Mouse (Mus musculus): ENCODE data around the gene Atcay. TPM values are rescaled to one million over a fixed set of nuclear protein-coding genes. Genes with fewer than 3 reads are reported as not detected.

Atcay gene
- polyA plus RNA-seq, 1 experiment from 2014 or later: 6.7 TPM

GRCm38 (mm10) chr10:81257158-81258039, 26.8 kb upstream of the Atcay start:
- H3K4me3 ChIP-seq: peak overlapping the region; percentile 60
- H3K4me1 ChIP-seq: peaks cover 38% of the 10 kb centered on the region
- peaks cover 23% of the 10 kb centered on the region for H3K36me3 ChIP-seq (replicated peaks)
- DNase-seq (ENCODE audit: extremely low spot score, low spot score): peak; percentile 46
- H3K27ac ChIP-seq: peak overlapping the region; percentile 69
- H3K27me3 ChIP-seq (ENCODE audit: poor library complexity, severe bottlenecking): peaks cover 84% of the 10 kb centered on the region
- WGBS: 2% methylated on average over 62 of the region's 62 CpGs
- peaks cover 6% of the 10 kb centered on the region; the same call in 1 of the 2 replicates for H3K9me3 ChIP-seq

GRCm38 (mm10) chr10:81254886-81255285, 24.3 kb upstream of the Atcay start:
- 61% methylated on average over 1 of the region's 1 CpGs for WGBS
- no peak for DNase-seq (ENCODE audit: extremely low spot score, low spot score)
- no peak overlapping the region for H3K4me3 ChIP-seq
- H3K27ac ChIP-seq: no peak overlapping the region
- H3K36me3 ChIP-seq (replicated peaks): no peaks in the 10 kb centered on the region
- H3K27me3 ChIP-seq (ENCODE audit: poor library complexity, severe bottlenecking): peaks cover 93% of the 10 kb centered on the region
- H3K9me3 ChIP-seq: no peaks in the 10 kb centered on the region
- H3K4me1 ChIP-seq: peaks cover 48% of the 10 kb centered on the region

- no peaks in the 10 kb centered on the region for H3K9me3 ChIP-seq
- 8% methylated on average over 44 of the region's 44 CpGs for WGBS
- peak; percentile 67 for DNase-seq (ENCODE audit: extremely low spot score, low spot score)
- no peaks in the 10 kb centered on the region for H3K36me3 ChIP-seq (replicated peaks)
- peak within 1 kb of the TSS; percentile 34 for H3K4me3 ChIP-seq
- peaks cover 72% of the 10 kb centered on the region for H3K27me3 ChIP-seq (ENCODE audit: poor library complexity, severe bottlenecking)
- H3K4me1 ChIP-seq: peaks cover 42% of the 10 kb centered on the region
- H3K27ac ChIP-seq: peak within 1 kb of the TSS; percentile 7; the same call in 1 of the 2 replicates
These were observed 22.1 kb upstream of the Atcay start, which contains the start of gene Matk for GRCm38 (mm10) chr10:81252424-81253419. Gene Matk (plus strand): TSS chr10:81252935.

GRCm38 (mm10) chr10:81249442-81249841, 18.8 kb upstream of the Atcay start:
- Histone ChIP-seq H3K4me3 (no peak overlapping the region), H3K27ac (no peak overlapping the region), H3K4me1 (peaks cover 50% of the 10 kb centered on the region), H3K9me3 (no peaks in the 10 kb centered on the region), H3K36me3 (replicated peaks) (no peaks in the 10 kb centered on the region), H3K27me3 (ENCODE audit: poor library complexity, severe bottlenecking) (peaks cover 69% of the 10 kb centered on the region)
- WGBS: 87% methylated on average over 8 of the region's 8 CpGs
- no peak for DNase-seq (ENCODE audit: extremely low spot score, low spot score)

GRCm38 (mm10) chr10:81247804-81248203, 17.2 kb upstream of the Atcay start:
- no peaks in the 10 kb centered on the region for H3K36me3 ChIP-seq (replicated peaks)
- peaks cover 49% of the 10 kb centered on the region for H3K4me1 ChIP-seq
- H3K9me3 ChIP-seq: no peaks in the 10 kb centered on the region
- H3K4me3 ChIP-seq: no peak overlapping the region
- no peak overlapping the region for H3K27ac ChIP-seq
- DNase-seq (ENCODE audit: extremely low spot score, low spot score): no peak
- WGBS: 91% methylated on average over 2 of the region's 2 CpGs
- peaks cover 68% of the 10 kb centered on the region for H3K27me3 ChIP-seq (ENCODE audit: poor library complexity, severe bottlenecking)

- no peaks in the 10 kb centered on the region for H3K36me3 ChIP-seq (replicated peaks)
- H3K27me3 ChIP-seq (ENCODE audit: poor library complexity, severe bottlenecking): peaks cover 67% of the 10 kb centered on the region
- peaks cover 40% of the 10 kb centered on the region for H3K4me1 ChIP-seq
- H3K4me3 ChIP-seq: no peak overlapping the region
- WGBS: 93% methylated on average over 6 of the region's 6 CpGs
- peak overlapping the region; percentile 76 for H3K27ac ChIP-seq
- H3K9me3 ChIP-seq: no peaks in the 10 kb centered on the region
- DNase-seq (ENCODE audit: extremely low spot score, low spot score): no peak
These were observed 14.5 kb upstream of the Atcay start for GRCm38 (mm10) chr10:81245166-81245565.

GRCm38 (mm10) chr10:81244595-81244994, 14.0 kb upstream of the Atcay start:
- Histone ChIP-seq H3K27ac (peak overlapping the region; percentile 76), H3K27me3 (ENCODE audit: poor library complexity, severe bottlenecking) (peaks cover 73% of the 10 kb centered on the region), H3K9me3 (no peaks in the 10 kb centered on the region), H3K36me3 (replicated peaks) (no peaks in the 10 kb centered on the region), H3K4me1 (peaks cover 40% of the 10 kb centered on the region), H3K4me3 (peak overlapping the region; percentile 10; the same call in 1 of the 2 replicates)
- 10% methylated on average over 17 of the region's 17 CpGs for WGBS
- peak; percentile 83 for DNase-seq (ENCODE audit: extremely low spot score, low spot score)

- 78% methylated on average over 4 of the region's 4 CpGs for WGBS
- H3K4me3 ChIP-seq: peak overlapping the region; percentile 10; the same call in 1 of the 2 replicates
- peaks cover 40% of the 10 kb centered on the region for H3K4me1 ChIP-seq
- peaks cover 77% of the 10 kb centered on the region for H3K27me3 ChIP-seq (ENCODE audit: poor library complexity, severe bottlenecking)
- H3K36me3 ChIP-seq (replicated peaks): no peaks in the 10 kb centered on the region
- no peaks in the 10 kb centered on the region for H3K9me3 ChIP-seq
- peak overlapping the region; percentile 76 for H3K27ac ChIP-seq
- DNase-seq (ENCODE audit: extremely low spot score, low spot score): no peak
These were observed 13.5 kb upstream of the Atcay start for GRCm38 (mm10) chr10:81244146-81244545.

- no peak overlapping the region for H3K4me3 ChIP-seq
- H3K27me3 ChIP-seq (ENCODE audit: poor library complexity, severe bottlenecking): peaks cover 96% of the 10 kb centered on the region
- H3K4me1 ChIP-seq: peaks cover 50% of the 10 kb centered on the region
- WGBS: 90% methylated on average over 16 of the region's 16 CpGs
- H3K9me3 ChIP-seq: no peaks in the 10 kb centered on the region
- H3K36me3 ChIP-seq (replicated peaks): no peaks in the 10 kb centered on the region
- DNase-seq (ENCODE audit: extremely low spot score, low spot score): no peak
- H3K27ac ChIP-seq: no peak overlapping the region
These were observed 11.4 kb upstream of the Atcay start for GRCm38 (mm10) chr10:81242021-81242420.

- WGBS: 22% methylated on average over 13 of the region's 13 CpGs
- Histone ChIP-seq H3K36me3 (replicated peaks) (no peaks in the 10 kb centered on the region), H3K4me3 (no peak overlapping the region), H3K27me3 (ENCODE audit: poor library complexity, severe bottlenecking) (peaks cover 96% of the 10 kb centered on the region), H3K9me3 (no peaks in the 10 kb centered on the region), H3K4me1 (peaks cover 49% of the 10 kb centered on the region), H3K27ac (no peak overlapping the region)
- DNase-seq (ENCODE audit: extremely low spot score, low spot score): peak; percentile 69
These were observed 10.2 kb upstream of the Atcay start for GRCm38 (mm10) chr10:81240876-81241275.

- peaks cover 39% of the 10 kb centered on the region for H3K4me1 ChIP-seq
- no peak for DNase-seq (ENCODE audit: extremely low spot score, low spot score)
- WGBS: 89% methylated on average over 2 of the region's 2 CpGs
- H3K36me3 ChIP-seq (replicated peaks): no peaks in the 10 kb centered on the region
- no peak overlapping the region for H3K4me3 ChIP-seq
- no peaks in the 10 kb centered on the region for H3K9me3 ChIP-seq
- peaks cover 74% of the 10 kb centered on the region for H3K27me3 ChIP-seq (ENCODE audit: poor library complexity, severe bottlenecking)
- no peak overlapping the region for H3K27ac ChIP-seq
These were observed 8.0 kb upstream of the Atcay start for GRCm38 (mm10) chr10:81238618-81239017.

GRCm38 (mm10) chr10:81236471-81237268, 6.0 kb upstream of the Atcay start:
- H3K4me1 ChIP-seq: peaks cover 53% of the 10 kb centered on the region
- 88% methylated on average over 12 of the region's 12 CpGs for WGBS
- no peaks in the 10 kb centered on the region for H3K9me3 ChIP-seq
- no peaks in the 10 kb centered on the region for H3K36me3 ChIP-seq (replicated peaks)
- peaks cover 67% of the 10 kb centered on the region for H3K27me3 ChIP-seq (ENCODE audit: poor library complexity, severe bottlenecking)
- H3K27ac ChIP-seq: no peak overlapping the region
- no peak for DNase-seq (ENCODE audit: extremely low spot score, low spot score)
- H3K4me3 ChIP-seq: no peak overlapping the region
